Mouse (Mus musculus) hindbrain, embryonic 14.5 days (tissue): Measurements from ENCODE around the gene Kat2b. TPM values are rescaled to one million over a fixed set of nuclear protein-coding genes. Genes with fewer than 3 reads are reported as not detected.
A peak's percentile ranks its signal among the peaks of the same experiment; 100 is the strongest.
"Not testable (repeated sequence)": the region's sequence is repeated elsewhere in the genome, so short reads cannot be mapped to it uniquely, and the experiment has no call there.

Experiments
- ATAC-seq: fragments of 200-750 bp; cut with Nextera tagmentation; 2 replicates; pipeline ENCODE4 v1.8.0; 2017; ENCODE audit warnings: moderate number of reproducible peaks, mild to moderate bottlenecking, moderate TSS enrichment, moderate library complexity; ENCODE audit not compliant: low FRiP score
- DNase-seq: peaks from one replicate; pipeline ENCODE4 v3.0.0-alpha.2; 2015; ENCODE audit warnings: low spot score
- H3K27ac ChIP-seq: fragments of 300-500 bp; sonication (generic); 2 replicates; pipeline ENCODE4 v1.5.1; 2014; ENCODE audit warnings: mild to moderate bottlenecking, moderate library complexity
- H3K27me3 ChIP-seq: fragments of 300-500 bp; sonication (generic); 2 replicates; pipeline ENCODE4 v1.6.1; 2014; ENCODE audit warnings: mild to moderate bottlenecking, low read length, mixed read lengths; ENCODE audit not compliant: control insufficient read depth, insufficient read depth
- H3K36me3 ChIP-seq: fragments of 300-500 bp; sonication (generic); replicated peaks from 2 replicates; pipeline ENCODE4 v1.6.1; 2014; ENCODE audit not compliant: control insufficient read depth, insufficient read depth
- H3K4me1 ChIP-seq: fragments of 300-500 bp; sonication (generic); replicated peaks from 2 replicates; pipeline ENCODE4 v1.6.1; 2014; ENCODE audit warnings: antibody characterized with exemption, low read length, mixed read lengths; ENCODE audit not compliant: control insufficient read depth, insufficient read depth
- H3K4me2 ChIP-seq: fragments of 300-500 bp; sonication (generic); replicated peaks from 2 replicates; pipeline ENCODE4 v1.6.1; 2014; ENCODE audit warnings: mild to moderate bottlenecking, moderate library complexity
- H3K4me3 ChIP-seq: fragments of 300-500 bp; sonication (generic); replicated peaks from 2 replicates; pipeline ENCODE4 v1.5.1; 2014; ENCODE audit warnings: mild to moderate bottlenecking, low read length
- H3K9ac ChIP-seq: fragments of 300-500 bp; sonication (generic); 2 replicates; pipeline ENCODE4 v1.6.1; 2014
- H3K9me3 ChIP-seq: fragments of 300-500 bp; sonication (generic); 2 replicates; pipeline ENCODE4 v1.6.1; 2016; ENCODE audit warnings: low read length; ENCODE audit not compliant: control insufficient read depth
- WGBS: fragments of 180-500 bp; shearing (Covaris S2); extraction: QIAGEN DNeasy Blood & Tissue Kit; methylation state at CpG from one replicate; pipeline ENCODE4 v1.1.7; 2014; 5-methylcytosine and 5-hydroxymethylcytosine counted together
- polyA plus RNA-seq: library from polyadenylated mRNA; unstranded; fragments of >200 nt; fragmentation: Nextera tagmentation; extraction: Ambion mirVana; gene quantifications from 2 replicates; pipeline ENCODE4 v1.2.1, GENCODE M21; 2014

Kat2b gene
- polyA plus RNA-seq, 1 experiment from 2014 or later, result 8.5 TPM

GRCm38 (mm10) chr17:53643360-53643759, 76.7 kb downstream of the Kat2b start:
- no peaks in the 10 kb centered on the region for H3K9me3 ChIP-seq
- 89% methylated on average over 4 of the region's 4 CpGs for WGBS
- H3K4me1 ChIP-seq, result no peaks in the 10 kb centered on the region
- no peak overlapping the region for H3K4me3 ChIP-seq
- no peak for ATAC-seq
- no peaks in the 10 kb centered on the region for H3K27me3 ChIP-seq
- DNase-seq, result no peak
- H3K9ac ChIP-seq, result no peak overlapping the region
- peaks cover 59% of the 10 kb centered on the region for H3K36me3 ChIP-seq
- no peak overlapping the region for H3K4me2 ChIP-seq
- H3K27ac ChIP-seq, result no peak overlapping the region

- peaks cover 42% of the 10 kb centered on the region for H3K36me3 ChIP-seq
- WGBS, result 80% methylated on average over 2 of the region's 2 CpGs
- no peak overlapping the region for H3K4me2 ChIP-seq
- H3K9ac ChIP-seq, result no peak overlapping the region
- no peaks in the 10 kb centered on the region for H3K9me3 ChIP-seq
- no peak overlapping the region for H3K4me3 ChIP-seq
- no peaks in the 10 kb centered on the region for H3K27me3 ChIP-seq
- ATAC-seq (no peak), DNase-seq (no peak)
- no peak overlapping the region for H3K27ac ChIP-seq
- H3K4me1 ChIP-seq, result no peaks in the 10 kb centered on the region
These were observed 83.6 kb downstream of the Kat2b start for GRCm38 (mm10) chr17:53650251-53650661.

- no peak for DNase-seq
- Histone ChIP-seq H3K9ac (no peak overlapping the region), H3K9me3 (no peaks in the 10 kb centered on the region), H3K4me2 (no peak overlapping the region), H3K4me3 (no peak overlapping the region), H3K27me3 (no peaks in the 10 kb centered on the region), H3K4me1 (no peaks in the 10 kb centered on the region), H3K27ac (no peak overlapping the region), H3K36me3 (peaks cover 46% of the 10 kb centered on the region)
- 89% methylated on average over 4 of the region's 4 CpGs for WGBS
- no peak for ATAC-seq
These were observed 87.9 kb downstream of the Kat2b start for GRCm38 (mm10) chr17:53654596-53654995.

GRCm38 (mm10) chr17:53655081-53655480, 88.4 kb downstream of the Kat2b start:
- Histone ChIP-seq H3K9ac (no peak overlapping the region), H3K9me3 (no peaks in the 10 kb centered on the region), H3K27ac (no peak overlapping the region), H3K4me1 (no peaks in the 10 kb centered on the region), H3K36me3 (peaks cover 50% of the 10 kb centered on the region), H3K27me3 (no peaks in the 10 kb centered on the region), H3K4me3 (no peak overlapping the region), H3K4me2 (no peak overlapping the region)
- 90% methylated on average over 6 of the region's 6 CpGs for WGBS
- DNase-seq, result no peak
- ATAC-seq, result no peak

- Histone ChIP-seq H3K27me3 (no peaks in the 10 kb centered on the region), H3K9me3 (no peaks in the 10 kb centered on the region), H3K27ac (no peak overlapping the region), H3K4me2 (no peak overlapping the region), H3K36me3 (peaks cover 46% of the 10 kb centered on the region), H3K4me3 (no peak overlapping the region), H3K9ac (no peak overlapping the region), H3K4me1 (no peaks in the 10 kb centered on the region)
- ATAC-seq, result no peak
- WGBS, result 87% methylated on average over 2 of the region's 2 CpGs
- no peak for DNase-seq
These were observed 89.3 kb downstream of the Kat2b start for GRCm38 (mm10) chr17:53655959-53656358.

- Histone ChIP-seq H3K27me3 (no peaks in the 10 kb centered on the region), H3K4me2 (no peak overlapping the region), H3K9me3 (no peaks in the 10 kb centered on the region), H3K9ac (no peak overlapping the region), H3K4me1 (no peaks in the 10 kb centered on the region), H3K4me3 (no peak overlapping the region), H3K36me3 (peaks cover 46% of the 10 kb centered on the region), H3K27ac (no peak overlapping the region)
- WGBS, result 78% methylated on average over 6 of the region's 6 CpGs
- ATAC-seq (no peak), DNase-seq (no peak)
These were observed 89.8 kb downstream of the Kat2b start for GRCm38 (mm10) chr17:53656369-53656860.

GRCm38 (mm10) chr17:53657391-53657790, 90.7 kb downstream of the Kat2b start:
- H3K27ac ChIP-seq, H3K4me3 ChIP-seq, H3K4me2 ChIP-seq, H3K9me3 ChIP-seq, H3K4me1 ChIP-seq, ATAC-seq, H3K27me3 ChIP-seq, H3K9ac ChIP-seq, DNase-seq: not testable (repeated sequence)
- whole genome bisulfite sequencing, result 74% methylated on average over 2 of the region's 2 CpGs
- H3K36me3 ChIP-seq, result peaks cover 49% of the 10 kb centered on the region

- no peak overlapping the region for H3K9ac ChIP-seq
- H3K4me2 ChIP-seq, result no peak overlapping the region
- ATAC-seq (0 out of 2 replicates have a peak, but pooled peaks have one; percentile 38), DNase-seq (no peak)
- no peak overlapping the region for H3K27ac ChIP-seq
- 70% methylated on average over 2 of the region's 2 CpGs for WGBS
- H3K4me3 ChIP-seq, result no peak overlapping the region
- H3K36me3 ChIP-seq, result peaks cover 50% of the 10 kb centered on the region
- H3K27me3 ChIP-seq, result no peaks in the 10 kb centered on the region
- no peaks in the 10 kb centered on the region for H3K4me1 ChIP-seq
- no peaks in the 10 kb centered on the region for H3K9me3 ChIP-seq
These were observed 92.0 kb downstream of the Kat2b start for GRCm38 (mm10) chr17:53658668-53659067.

GRCm38 (mm10) chr17:53659230-53659629, 92.6 kb downstream of the Kat2b start:
- Histone ChIP-seq H3K4me1 (no peaks in the 10 kb centered on the region), H3K27me3 (no peaks in the 10 kb centered on the region), H3K9ac (no peak overlapping the region), H3K9me3 (no peaks in the 10 kb centered on the region), H3K4me3 (no peak overlapping the region), H3K27ac (no peak overlapping the region), H3K4me2 (no peak overlapping the region), H3K36me3 (peaks cover 50% of the 10 kb centered on the region)
- DNase-seq (no peak), ATAC-seq (no peak; the same call in 1 of the 2 replicates)
- 77% methylated on average over 8 of the region's 8 CpGs for WGBS

GRCm38 (mm10) chr17:53659738-53660137, 93.1 kb downstream of the Kat2b start:
- Histone ChIP-seq H3K4me3 (no peak overlapping the region), H3K9ac (no peak overlapping the region), H3K27me3 (no peaks in the 10 kb centered on the region), H3K9me3 (no peaks in the 10 kb centered on the region), H3K4me2 (no peak overlapping the region), H3K36me3 (peaks cover 47% of the 10 kb centered on the region), H3K4me1 (no peaks in the 10 kb centered on the region), H3K27ac (no peak overlapping the region)
- ATAC-seq (peak; percentile 82), DNase-seq (peak; percentile 63)
- WGBS, result 46% methylated on average over 4 of the region's 4 CpGs
